Mouse (Mus musculus) lung, postnatal 36 days (tissue): ENCODE measurements at regions not wholly inside any gene's neighbourhood (a gene's known extent, or its start where the extent isn't known, plus 50 kb on each side); places are given as distances from the start of the nearest gene placed in this dataset.

Experiments used
- DNase-seq: peaks from one replicate; pipeline ENCODE4 v3.0.0; 2022; ENCODE audit warnings: mixed read lengths

DNA sequence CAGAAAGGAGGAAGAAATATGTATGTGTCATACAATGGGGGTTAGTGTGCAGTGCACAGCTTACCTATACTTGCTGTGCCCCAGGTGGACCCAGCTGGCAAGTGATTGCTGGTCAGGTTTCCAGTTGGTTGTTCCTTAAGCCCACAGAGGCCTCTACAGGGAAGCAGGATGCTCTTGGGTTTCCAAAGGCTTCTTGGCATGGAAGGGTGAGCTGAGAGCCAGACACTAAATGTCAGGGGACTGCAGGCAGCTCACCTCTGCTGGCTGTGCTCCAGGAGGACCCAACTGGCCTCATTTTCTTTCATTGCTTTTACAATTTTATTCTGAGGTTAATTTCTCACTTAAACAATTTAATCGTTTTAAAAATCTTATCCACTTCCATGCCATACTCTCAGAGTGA lies 108.1 kb downstream of the Gm10184 start:
- no peak for DNase-seq

- DNase-seq, result no peak
Observed at GRCm38 (mm10) chr17:89777570-89777969, 132.7 kb downstream of the Gm10184 start.

- no peak for DNase-seq
Observed at GRCm38 (mm10) chr17:89766229-89766875, 143.9 kb downstream of the Gm10184 start.

GRCm38 (mm10) chr17:89737418-89737817 lies 172.8 kb downstream of the Gm10184 start:
- no peak for DNase-seq

DNA sequence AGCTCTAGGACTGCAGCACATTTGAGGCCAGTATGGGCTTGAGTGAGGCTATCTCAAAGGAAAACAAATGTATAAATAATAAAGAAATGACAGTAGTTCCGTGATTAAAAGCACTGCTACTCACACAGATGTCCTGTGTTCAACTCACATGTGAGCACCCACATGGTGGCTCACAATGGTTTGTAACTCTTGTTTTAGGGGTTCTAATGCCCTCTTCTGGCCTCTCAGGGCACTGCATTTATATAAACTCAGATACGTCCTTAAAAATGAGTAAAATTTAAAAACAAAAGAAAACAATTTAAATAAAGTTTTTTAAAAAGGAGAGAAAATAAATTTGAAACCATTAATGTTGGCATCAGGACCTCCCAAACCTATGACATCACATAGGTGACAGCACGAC lies 184.7 kb downstream of the Gm10184 start:
- no peak for DNase-seq

- DNase-seq, result no peak
Observed at GRCm38 (mm10) chr17:89681798-89682197, 228.5 kb downstream of the Gm10184 start.

DNA sequence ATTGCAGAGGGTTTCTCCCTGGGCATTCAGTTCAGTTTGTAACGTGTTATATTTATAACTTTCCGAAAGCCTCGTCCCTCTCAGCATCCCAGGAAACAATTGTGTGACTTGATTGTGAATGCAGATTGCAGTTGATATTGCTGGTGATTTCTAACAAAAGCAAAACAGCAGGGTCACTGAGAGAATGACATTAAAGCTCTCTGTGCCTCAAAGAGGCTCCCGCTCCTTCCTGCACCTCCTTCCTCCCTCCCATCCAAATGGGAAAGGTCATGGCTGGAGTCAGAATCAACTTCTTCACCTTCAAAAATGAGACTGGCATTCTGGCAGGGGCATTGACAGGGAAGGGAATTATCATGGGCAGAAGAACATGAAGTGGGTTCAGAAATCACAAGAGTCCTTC lies 251.9 kb downstream of the Gm10184 start:
- no peak for DNase-seq

- DNase-seq, result no peak
Observed at GRCm38 (mm10) chr17:89656211-89656610, 254.0 kb downstream of the Gm10184 start.

DNA sequence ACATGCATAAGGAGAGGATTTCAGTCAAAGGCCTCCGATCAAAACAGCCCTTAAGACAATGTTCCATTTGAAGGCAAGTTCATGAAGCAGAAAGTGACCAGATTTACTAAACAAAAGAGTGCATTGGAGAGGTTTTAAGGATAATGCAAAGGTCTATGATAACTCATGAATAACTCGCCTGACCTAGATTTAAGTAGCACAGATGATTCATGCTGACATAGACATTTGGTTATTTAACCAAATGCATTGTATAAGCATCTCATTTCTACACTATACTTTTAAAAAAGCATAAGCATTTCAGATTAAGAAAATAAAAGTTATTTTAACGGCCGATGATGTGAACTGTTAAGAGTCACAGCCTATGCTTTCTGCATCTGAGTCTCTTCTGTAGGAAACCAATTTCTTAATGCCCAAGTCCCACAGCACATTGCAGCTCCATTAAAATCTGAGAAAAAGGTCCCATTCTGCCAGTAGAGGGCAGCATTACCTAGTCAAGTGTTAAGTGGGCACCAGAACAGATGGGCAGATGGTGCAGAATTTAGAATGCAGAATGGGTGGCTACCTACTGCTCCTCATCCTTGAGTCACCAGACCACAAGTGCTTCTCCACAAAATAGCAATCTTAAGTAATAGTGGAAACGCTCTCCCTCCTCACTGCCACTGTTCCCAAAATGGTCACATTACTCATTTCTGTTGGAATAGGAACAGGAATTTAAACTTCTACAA lies 256.0 kb downstream of the Gm10184 start:
- peak; percentile 17 for DNase-seq

GRCm38 (mm10) chr17:89646000-89646399 lies 264.2 kb downstream of the Gm10184 start:
- DNase-seq, result no peak
